ENCODE assay signal across 23 mouse cellular contexts in genomic region chr12:95639892-95640291, GRCm38 (mm10). TPM values are rescaled to one million over a fixed set of nuclear protein-coding genes. Genes with fewer than 3 reads are reported as not detected.
DNase-seq lines count a peak whose midpoint lies in the region; ATAC-seq and TF ChIP-seq lines count a peak whose summit lies in the region.
"Had no signal": no experiment of that assay in that cellular context is flagged by ENCODE, and none has a peak within 500 bp of the region (broad histone marks: within the 10 kb centered on the region; RNA-seq: fewer than 3 reads in every experiment).

No protein-coding gene starts in this region.

- no peak for TF ChIP-seq CTCF in thymus, adult 2 months (IDR thresholded peaks at IDR 0.05; ENCODE audit: borderline replicate concordance, control insufficient read depth, extremely low read depth, insufficient read depth, low read length, poor library complexity)

- H3K27me3 ChIP-seq in midbrain, embryonic 11.5 days (ENCODE audit: control insufficient read depth, insufficient read depth, low read length), result no peaks in the 10 kb centered on the region
- H3K27me3 ChIP-seq in midbrain, embryonic 14.5 days (ENCODE audit: control insufficient read depth, insufficient read depth, low read length), result no peaks in the 10 kb centered on the region
- H3K27me3 ChIP-seq in thymus, adult 2 months (ENCODE audit: control insufficient read depth, insufficient read depth, low read length), result no peaks in the 10 kb centered on the region
- H3K27me3 ChIP-seq: CH12.LX, Patski had no signal

- TF ChIP-seq POLR2A in thymus, adult 2 months (IDR thresholded peaks at IDR 0.05; ENCODE audit: control insufficient read depth, extremely low read depth, insufficient read depth, low read length, poor library complexity), result no peak

- H3K4me2 ChIP-seq in midbrain, embryonic 11.5 days, result no peak overlapping the region
- no peak overlapping the region for H3K4me2 ChIP-seq in midbrain, embryonic 14.5 days (ENCODE audit: low read length)

- H3K4me3 ChIP-seq in midbrain, embryonic 11.5 days (ENCODE audit: low read depth, low read length), result no peak overlapping the region
- H3K4me3 ChIP-seq in midbrain, embryonic 14.5 days (replicated peaks; ENCODE audit: low read depth, low read length), result no peak overlapping the region
- no peak overlapping the region for H3K4me3 ChIP-seq in thymus, adult 2 months (ENCODE audit: control insufficient read depth, insufficient read depth, low read length)

- H3K9me3 ChIP-seq in midbrain, embryonic 11.5 days (ENCODE audit: control insufficient read depth, low read length), result no peaks in the 10 kb centered on the region
- H3K9me3 ChIP-seq in midbrain, embryonic 14.5 days (ENCODE audit: control insufficient read depth, low read length), result no peaks in the 10 kb centered on the region

- H3K4me1 ChIP-seq in midbrain, embryonic 11.5 days (ENCODE audit: control insufficient read depth, insufficient read depth, low read length), result no peaks in the 10 kb centered on the region
- no peaks in the 10 kb centered on the region for H3K4me1 ChIP-seq in midbrain, embryonic 14.5 days (ENCODE audit: control insufficient read depth, insufficient read depth, low read length)
- no peaks in the 10 kb centered on the region for H3K4me1 ChIP-seq in thymus, adult 2 months (replicated peaks; ENCODE audit: control insufficient read depth, insufficient read depth, low read length)

- H3K36me3 ChIP-seq in midbrain, embryonic 11.5 days (ENCODE audit: control insufficient read depth, insufficient read depth, low read length), result no peaks in the 10 kb centered on the region
- no peaks in the 10 kb centered on the region for H3K36me3 ChIP-seq in midbrain, embryonic 14.5 days (ENCODE audit: control insufficient read depth, insufficient read depth, low read length)
- H3K36me3 ChIP-seq in thymus, adult 2 months (ENCODE audit: control insufficient read depth, insufficient read depth, low read length), result no peaks in the 10 kb centered on the region
- H3K36me3 ChIP-seq: G1E had no signal

- no peak overlapping the region for H3K9ac ChIP-seq in midbrain, embryonic 11.5 days (ENCODE audit: low read length)
- H3K9ac ChIP-seq in midbrain, embryonic 14.5 days (replicated peaks; ENCODE audit: low read length), result no peak overlapping the region

- DNase-seq in frontal cortex, postnatal 10 days (ENCODE audit: low spot score in 2 of 2), result no peak
- peak; percentile 51 for DNase-seq in midbrain, embryonic 11.5 days (ENCODE audit: low spot score, missing footprints)
- no peak for DNase-seq in midbrain, embryonic 14.5 days
- DNase-seq in brain, adult 2 months (ENCODE audit: low read depth, low spot score), result peak; percentile 27
- peak; percentile 18 for DNase-seq in telencephalon, adult 2 months (ENCODE audit: low read depth, low spot score)
- no peak for DNase-seq in spleen, postnatal 14 days (ENCODE audit: low spot score in 2 of 2)
- DNase-seq in thymus, adult 2 months, result no peak
- DNase-seq: adrenal gland, adult 2 months; adrenal gland, adult 8-10 months; adrenal gland, postnatal 10 days; adrenal gland, postnatal 14 days; adrenal gland, postnatal 25 days; adrenal gland, postnatal 36 days; B cell, adult 2 months; cerebellum, adult 11 months; cerebellum, adult 11-12 months; cerebellum, adult 18-20 months had no signal

- H3K27ac ChIP-seq in midbrain, embryonic 11.5 days (ENCODE audit: low read depth, low read length), result no peak overlapping the region
- H3K27ac ChIP-seq in midbrain, embryonic 14.5 days (replicated peaks; ENCODE audit: low read depth, low read length), result no peak overlapping the region
- H3K27ac ChIP-seq in thymus, adult 2 months (ENCODE audit: control insufficient read depth, insufficient read depth, low read length), result no peak overlapping the region

- peak; percentile 74 for ATAC-seq in frontal cortex, adult (ENCODE audit: low TSS enrichment)
- no peak for ATAC-seq in midbrain, embryonic 11.5 days (ENCODE audit: low FRiP score)
- ATAC-seq in midbrain, embryonic 14.5 days (ENCODE audit: low FRiP score, low TSS enrichment), result no peak
- ATAC-seq: activated CD4-positive, CD25-positive, alpha-beta regulatory T cell, adult 4 months; CD4-positive, CD25-positive, alpha-beta regulatory T cell, adult 4 months; Patski had no signal

RNA-seq across cellular contexts. Expression of gene Flrt2, which starts 52.1 kb away (rescaled TPM):
- 27.0 and 27.3 TPM in 2 replicates for polyA plus RNA-seq in midbrain, embryonic 11.5 days (2014; fragmentation: Nextera tagmentation; extraction: Ambion mirVana)
- 24.2 and 32.2 TPM in 2 replicates for polyA plus RNA-seq in midbrain, embryonic 14.5 days (2014; fragmentation: Nextera tagmentation; extraction: Ambion mirVana)
- polyA plus RNA-seq in thymus, adult 2 months (2012; rRNA removed), result 1.1 TPM in 2 replicates
- polyA plus RNA-seq: CD4-positive, CD25-positive, alpha-beta regulatory T cell, adult 4 months; G1E had no signal

Comparison
In these comparisons a context has a peak if more than half of its experiments do, and no peak if none do; other contexts are left out.
1. DNase-seq: peak in midbrain, embryonic 11.5 days (single experiment), brain, adult 2 months (single experiment) and telencephalon, adult 2 months (single experiment); none in frontal cortex, postnatal 10 days (0 of 2), midbrain, embryonic 14.5 days (single experiment), spleen, postnatal 14 days (0 of 2) and thymus, adult 2 months (single experiment).
2. RNA of gene Flrt2, which starts 52.1 kb away (polyA plus RNA-seq): 24.2 to 32.2 TPM in midbrain, embryonic 14.5 days and 27.0 to 27.3 TPM in midbrain, embryonic 11.5 days; 1.1 TPM in thymus, adult 2 months; every median in the first group is over 10 times any median in the second.